Mouse (Mus musculus) embryonic stem cell, embryonic (primary cell): ENCODE results near the gene Plcg1.

Experiments used
- CTCF ChIA-PET, 4 experiments: fragments of 300-600 bp in 2 of 4; fragments of 350-600 bp in 2 of 4; sonication (Branson Sonifier 250); formaldehyde crosslinking; loops; one replicate each; lab custom pipeline; 2022; ENCODE audit warnings: inconsistent platforms in 2 of 4; lab: Charles Lee
- POLR2A ChIA-PET, 4 experiments: fragments of 300-600 bp in 2 of 4; fragments of 350-600 bp in 2 of 4; sonication (Branson Sonifier 250); formaldehyde crosslinking; loops; one replicate each; lab custom pipeline; 2022; ENCODE audit warnings: antibody characterized with exemption in 4 of 4, inconsistent platforms in 1 of 4; lab: Charles Lee

Gene Plcg1

GRCm38 (mm10) chr2:160747075-160747474, 16.0 kb downstream of the Plcg1 start:
- POLR2A ChIA-PET = interaction anchor here in 3 of 4 experiments (0.6 to 1.2 kb wide), 4 partner anchors 13 to 1897 kb away, joined by 3 to 4 read pairs (median 3); no protein-coding TSS in a partner anchor

GRCm38 (mm10) chr2:160756583-160757203, 25.6 kb downstream of the Plcg1 start:
- ChIA-PET POLR2A (interaction anchor here in 2 of 4 experiments (0.6 to 1.0 kb wide), 2 partner anchors 11 to 382 kb away, joined by 3 read pairs; no protein-coding TSS in a partner anchor), CTCF (interaction anchor here in 2 of 4 experiments (0.5 to 1.5 kb wide), 3 partner anchors 13 to 42 kb away, joined by 3 to 9 read pairs (median 4); no protein-coding TSS in a partner anchor)

More at GRCm38 (mm10) chr2:160747075-160747474, 16.0 kb downstream of the Plcg1 start:
- CTCF ChIA-PET = interaction anchor here in 2 of 4 experiments (0.6 to 1.9 kb wide), 4 partner anchors 13 to 241 kb away, joined by 3 to 4 read pairs (median 3); no protein-coding TSS in a partner anchor

DNA sequence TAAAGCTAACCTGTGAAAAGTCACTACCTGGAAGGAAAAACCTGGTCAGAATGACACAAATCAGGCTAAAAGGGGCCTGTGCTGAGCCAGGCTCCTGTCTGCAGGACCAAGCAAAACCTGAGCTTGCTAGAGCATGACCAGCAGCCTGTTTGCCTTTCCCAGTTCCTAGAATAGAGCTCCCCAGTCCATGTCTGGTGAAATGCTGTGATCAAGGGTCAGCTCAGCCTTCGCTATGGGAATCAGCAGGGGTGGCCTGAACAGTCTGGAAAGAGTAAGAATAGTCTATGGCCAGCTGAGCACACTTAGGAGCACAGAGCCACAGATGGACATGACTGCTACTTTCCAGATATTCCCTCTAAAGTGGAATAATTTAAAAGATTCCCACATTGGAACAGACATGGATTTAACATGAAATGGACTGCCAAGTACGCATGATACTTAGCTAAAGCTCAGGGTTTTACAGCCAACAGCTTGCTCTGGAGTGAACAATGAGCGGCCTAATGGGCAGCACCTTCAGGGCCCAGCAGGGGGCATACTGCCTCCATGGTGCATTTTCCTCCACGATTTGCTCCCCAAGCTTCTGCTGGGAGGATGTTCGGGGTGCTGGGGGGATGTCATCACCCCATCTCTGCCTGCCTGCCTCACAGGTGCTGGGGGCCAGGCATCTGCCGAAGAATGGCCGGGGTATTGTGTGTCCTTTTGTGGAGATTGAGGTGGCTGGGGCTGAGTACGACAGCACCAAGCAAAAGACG, 29.5 kb downstream of the Plcg1 start:
- ChIA-PET CTCF (interaction anchor here (0.7 to 3.2 kb wide), 12 partner anchors 13 to 159 kb away, joined by 3 to 14 read pairs (median 3); partner anchors contain the start of gene Zhx3 (in 1 of the 4)), POLR2A (interaction anchor here in 2 of 4 experiments (0.6 to 1.8 kb wide), 4 partner anchors 11 to 659 kb away, joined by 3 to 6 read pairs (median 3); no protein-coding TSS in a partner anchor)

DNA sequence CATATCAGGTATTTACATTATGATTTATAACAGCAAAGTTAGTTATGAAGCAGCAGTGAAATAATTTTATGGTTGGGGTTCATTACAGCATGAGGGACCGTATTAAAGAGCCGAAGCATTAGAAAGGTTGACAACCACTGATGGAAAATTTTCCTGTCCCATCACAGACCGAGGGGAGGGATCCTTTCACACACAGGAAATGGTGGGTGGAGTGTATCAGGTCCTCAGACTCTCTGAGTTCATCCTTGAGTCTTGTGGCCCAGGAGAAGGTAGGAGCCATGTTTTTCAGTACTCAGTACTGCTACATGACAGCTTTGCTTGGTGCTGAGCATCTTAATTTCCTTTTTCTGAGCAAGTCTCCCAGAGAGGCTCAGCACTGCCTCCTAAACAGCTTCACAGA, 32.7 kb downstream of the Plcg1 start:
- POLR2A ChIA-PET = no interaction called here

DNA sequence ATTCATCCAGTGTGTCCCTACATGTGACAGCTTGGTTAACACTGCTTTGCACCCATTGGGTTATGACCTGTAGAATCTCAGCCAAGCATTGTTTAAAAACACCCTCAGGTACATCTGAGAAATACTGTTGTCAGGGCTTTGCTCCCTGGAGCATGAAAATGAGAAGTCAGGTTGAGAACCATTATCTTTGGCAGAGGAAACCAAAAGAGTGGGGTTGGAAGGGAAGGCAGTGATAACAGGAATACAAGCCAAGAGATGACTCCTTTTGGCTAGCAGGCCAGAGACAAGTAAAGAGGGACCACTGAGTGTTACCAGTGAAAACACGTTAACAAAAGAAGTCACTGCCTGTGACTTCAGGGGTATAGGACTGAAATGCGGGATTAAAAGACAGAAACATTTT, 33.3 kb downstream of the Plcg1 start:
- ChIA-PET CTCF (no interaction called here), POLR2A (no interaction called here)

More for the DNA sequence above, 32.7 kb downstream of the Plcg1 start:
- CTCF ChIA-PET = no interaction called here

DNA sequence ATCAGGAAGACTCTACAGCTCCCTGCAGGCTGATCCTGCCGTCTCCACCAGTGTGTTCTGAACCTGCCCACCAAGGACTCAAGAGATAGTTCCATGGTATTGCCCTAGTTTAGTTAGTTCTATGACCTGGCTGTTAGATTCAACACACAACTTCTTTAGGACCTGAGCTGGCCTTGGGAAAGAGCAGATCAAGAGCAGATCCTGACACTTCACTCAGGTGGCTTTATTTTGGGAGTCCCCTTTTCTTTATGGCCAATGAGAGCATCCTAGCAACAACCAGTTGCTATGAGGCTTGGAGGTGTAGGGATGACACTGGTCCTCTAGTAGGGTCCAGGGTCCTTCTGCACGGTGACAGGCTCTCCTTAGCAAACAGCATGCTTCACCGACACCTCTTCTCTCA, 34.0 kb downstream of the Plcg1 start:
- ChIA-PET POLR2A (interaction anchor here in 1 of 4 experiments (0.6 kb wide), 1 partner anchor 40 kb away, joined by 3 read pairs; no protein-coding TSS in a partner anchor), CTCF (no interaction called here)

DNA sequence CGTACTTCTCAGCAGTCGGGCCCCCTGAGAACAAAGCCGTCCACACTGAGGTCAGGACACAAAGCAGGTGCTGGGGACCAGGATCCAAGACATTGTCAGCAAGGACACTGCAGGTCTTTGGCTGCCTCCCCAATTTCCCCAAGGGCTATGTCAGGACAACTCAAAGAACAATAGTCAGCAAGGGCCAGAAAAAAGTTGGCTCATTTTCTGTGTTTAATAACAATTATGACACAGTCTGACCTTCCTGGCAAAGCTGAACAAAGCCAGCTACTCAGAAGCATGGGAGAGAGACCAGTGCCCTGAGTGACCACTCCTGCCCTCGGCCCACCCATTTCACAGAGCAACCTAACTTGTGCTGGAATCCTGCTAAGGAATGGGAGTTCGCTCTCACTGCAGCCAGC, 35.3 kb downstream of the Plcg1 start:
- CTCF ChIA-PET = no interaction called here
- POLR2A ChIA-PET = no interaction called here

- CTCF ChIA-PET = interaction anchor here in 2 of 4 experiments (1.1 to 1.9 kb wide), 2 partner anchors 23 kb away, joined by 3 to 4 read pairs; no protein-coding TSS in a partner anchor
- POLR2A ChIA-PET = interaction anchor here in 1 of 4 experiments (0.7 to 1.0 kb wide), 2 partner anchors 9 to 13 kb away, joined by 3 read pairs; no protein-coding TSS in a partner anchor
Measured at GRCm38 (mm10) chr2:160767201-160767600, 36.1 kb downstream of the Plcg1 start.

- ChIA-PET POLR2A (interaction anchor here in 2 of 4 experiments (0.6 to 1.5 kb wide), 4 partner anchors 11 to 56 kb away, joined by 3 read pairs; no protein-coding TSS in a partner anchor), CTCF (interaction anchor here in 3 of 4 experiments (0.6 to 1.9 kb wide), 3 partner anchors 24 to 371 kb away, joined by 3 to 5 read pairs (median 4); no protein-coding TSS in a partner anchor)
Measured at GRCm38 (mm10) chr2:160768097-160768695, 37.1 kb downstream of the Plcg1 start.

DNA sequence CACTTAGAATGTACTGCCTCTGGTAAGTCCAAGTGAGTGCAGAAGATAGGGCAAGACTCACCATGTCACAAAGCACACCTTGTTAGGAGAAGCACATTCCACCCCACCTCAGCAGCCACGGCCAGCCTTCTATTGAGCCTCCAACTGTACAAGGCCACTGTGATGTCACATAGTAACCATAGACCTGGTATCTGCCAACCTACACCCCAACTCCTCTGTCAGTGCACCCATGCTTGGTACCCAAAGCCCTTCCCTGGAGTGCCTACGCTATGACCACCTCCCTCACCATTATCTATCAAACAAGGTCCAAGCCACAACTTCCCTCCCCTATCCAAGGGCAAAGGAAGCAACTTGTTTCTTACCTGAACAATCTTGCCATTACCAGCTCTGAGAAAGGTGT, 37.9 kb downstream of the Plcg1 start:
- POLR2A ChIA-PET = interaction anchor here in 2 of 4 experiments (0.6 to 1.5 kb wide), 3 partner anchors 10 to 203 kb away, joined by 3 read pairs; no protein-coding TSS in a partner anchor
- CTCF ChIA-PET = no interaction called here

DNA sequence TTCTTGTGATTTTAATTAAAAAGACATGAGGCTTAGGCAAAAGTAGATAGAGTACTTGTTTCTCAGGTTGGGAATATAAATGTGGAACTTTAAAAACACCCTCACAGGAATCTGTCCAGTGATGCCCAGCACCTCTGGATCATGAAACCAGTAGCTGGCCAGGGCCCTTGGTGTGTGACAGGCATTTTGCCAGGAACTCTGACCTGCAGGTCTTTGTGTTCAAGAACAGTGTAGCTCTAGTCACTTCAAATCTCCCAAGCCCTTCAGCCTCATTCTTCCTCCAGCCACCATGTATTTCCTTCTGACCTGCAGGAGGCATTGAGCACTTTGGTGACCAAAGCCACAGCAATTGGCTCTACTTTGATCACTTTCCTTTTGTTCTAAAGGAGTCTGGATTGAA, 39.3 kb downstream of the Plcg1 start:
- CTCF ChIA-PET = no interaction called here
- POLR2A ChIA-PET = interaction anchor here in 1 of 4 experiments (1.1 to 1.3 kb wide), 3 partner anchors 11 to 49 kb away, joined by 3 to 4 read pairs (median 3); no protein-coding TSS in a partner anchor

DNA sequence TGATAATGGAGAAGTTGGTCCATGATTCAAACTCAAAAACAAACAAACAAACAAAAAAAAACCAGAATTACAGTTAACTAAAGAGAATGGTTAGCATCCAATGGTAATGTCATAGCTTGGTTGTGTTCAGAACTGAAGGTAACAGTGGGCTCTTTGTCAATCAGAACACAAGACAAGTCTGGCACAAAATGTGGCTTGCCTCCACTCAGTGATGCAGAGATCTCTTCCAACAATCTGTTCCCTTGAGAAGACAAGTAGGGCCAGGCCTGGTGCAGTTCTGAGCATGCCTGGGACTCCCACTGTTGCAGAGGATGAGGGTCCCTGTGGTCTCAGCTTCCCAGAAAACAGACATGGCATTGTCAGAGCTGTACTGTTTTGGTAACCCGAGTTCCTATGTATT, 39.8 kb downstream of the Plcg1 start:
- ChIA-PET POLR2A (interaction anchor here in 1 of 4 experiments (1.1 to 1.3 kb wide), 2 partner anchors 12 to 27 kb away, joined by 3 to 4 read pairs; no protein-coding TSS in a partner anchor), CTCF (no interaction called here)

- CTCF ChIA-PET = interaction anchor here in 1 of 4 experiments (0.6 kb wide), 1 partner anchor 144 kb away, joined by 3 read pairs; no protein-coding TSS in a partner anchor
- POLR2A ChIA-PET = interaction anchor here in 1 of 4 experiments (0.6 to 1.3 kb wide), 2 partner anchors 27 to 939 kb away, joined by 3 to 5 read pairs; no protein-coding TSS in a partner anchor
Measured at GRCm38 (mm10) chr2:160771325-160772276, 40.5 kb downstream of the Plcg1 start.

DNA sequence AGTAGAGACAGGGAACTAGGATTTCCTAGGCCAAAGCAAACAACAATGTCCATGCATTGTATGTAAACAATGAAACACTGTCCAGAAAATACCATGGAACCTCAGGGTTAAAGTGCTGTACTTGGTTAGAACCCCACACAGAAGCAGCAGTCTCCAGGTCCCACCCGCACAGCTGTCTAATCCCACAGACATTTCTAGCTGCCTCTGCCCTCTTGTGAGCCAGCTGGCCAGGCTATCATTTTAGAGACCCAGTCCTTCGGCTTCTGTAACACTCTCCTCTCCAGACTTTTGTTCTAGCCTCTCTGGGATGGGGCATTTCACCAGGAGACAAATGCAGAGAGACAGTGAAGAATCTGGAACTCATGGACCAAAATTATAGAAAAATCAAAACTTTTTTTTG, 46.9 kb downstream of the Plcg1 start:
- POLR2A ChIA-PET = no interaction called here
- CTCF ChIA-PET = no interaction called here

GRCm38 (mm10) chr2:160780154-160780833, 49.2 kb downstream of the Plcg1 start:
- CTCF ChIA-PET = interaction anchor here in 2 of 4 experiments (0.6 to 1.5 kb wide), 2 partner anchors 20 to 105 kb away, joined by 3 read pairs; no protein-coding TSS in a partner anchor
- POLR2A ChIA-PET = interaction anchor here in 1 of 4 experiments (0.6 to 0.8 kb wide), 2 partner anchors 11 to 13 kb away, joined by 3 to 4 read pairs; no protein-coding TSS in a partner anchor

GRCm38 (mm10) chr2:160780834-160781219, 49.7 kb downstream of the Plcg1 start:
- POLR2A ChIA-PET = no interaction called here
- CTCF ChIA-PET = interaction anchor here in 1 of 4 experiments (0.6 kb wide), 1 partner anchor 20 kb away, joined by 3 read pairs; no protein-coding TSS in a partner anchor

DNA sequence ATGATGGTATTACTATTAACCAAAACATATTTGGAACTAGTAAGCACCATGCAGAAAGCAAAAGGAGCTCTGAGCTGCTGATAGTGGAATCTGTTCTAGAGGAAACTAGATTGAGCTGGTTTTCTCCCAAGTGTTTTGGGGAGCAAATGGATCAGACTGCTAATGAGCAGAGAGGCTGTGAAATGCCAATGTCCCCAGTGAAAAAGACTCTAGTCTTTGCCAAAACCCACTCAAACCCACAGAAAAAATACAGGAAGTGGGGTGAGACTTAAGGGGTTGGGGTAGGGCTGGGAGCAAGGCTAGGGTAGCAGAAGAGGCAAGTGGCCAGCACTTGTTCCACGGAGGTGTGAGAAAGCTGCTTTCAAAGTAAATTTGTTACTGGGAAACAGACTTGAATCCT, 55.2 kb downstream of the Plcg1 start:
- CTCF ChIA-PET = no interaction called here
- POLR2A ChIA-PET = no interaction called here
